In genomic region chr2:170436204-170436603, GRCm38 (mm10) we compare ENCODE assay signal across 18 mouse cellular contexts. TPM values are rescaled to one million over a fixed set of nuclear protein-coding genes. Genes with fewer than 3 reads are reported as not detected.
"Had no signal": no experiment of that assay in that cellular context is flagged by ENCODE, and none has a peak within 500 bp of the region (broad histone marks: within the 10 kb centered on the region; RNA-seq: fewer than 3 reads in every experiment).

No protein-coding gene starts in this region.

- H3K4me3 ChIP-seq: layer of hippocampus, adult 2 months; left cerebral cortex, adult 2 months; limb, embryonic 10.5 days; liver, embryonic 15.5 days; midbrain, embryonic 13.5 days; neural tube, embryonic 13.5 days had no signal

- H3K27ac ChIP-seq: layer of hippocampus, adult 2 months; left cerebral cortex, adult 2 months; limb, embryonic 10.5 days; liver, embryonic 15.5 days; midbrain, embryonic 13.5 days; neural tube, embryonic 13.5 days had no signal

- H3K4me1 ChIP-seq: liver, embryonic 15.5 days; midbrain, embryonic 13.5 days had no signal

- H3K9me3 ChIP-seq: limb, embryonic 10.5 days; liver, embryonic 15.5 days; midbrain, embryonic 13.5 days; neural tube, embryonic 13.5 days had no signal

- H3K27me3 ChIP-seq: liver, embryonic 15.5 days; midbrain, embryonic 13.5 days had no signal

- H3K9ac ChIP-seq: liver, embryonic 15.5 days; midbrain, embryonic 13.5 days; neural tube, embryonic 13.5 days had no signal

- ATAC-seq: midbrain, embryonic 13.5 days had no signal

- H3K4me2 ChIP-seq: liver, embryonic 11.5 days; liver, embryonic 15.5 days; midbrain, embryonic 13.5 days; neural tube, embryonic 13.5 days had no signal

- H3K36me3 ChIP-seq: limb, embryonic 10.5 days; liver, embryonic 15.5 days; midbrain, embryonic 13.5 days; neural tube, embryonic 13.5 days had no signal

- DNase-seq: kidney, adult 18-20 months; kidney, postnatal 10 days; kidney, postnatal 4 days; lung, adult 2 months; lung, postnatal 10 days; lung, postnatal 4 days; right cerebral cortex, postnatal 14 days; thymus, adult 2 months; thymus, postnatal 36 days had no signal

RNA-seq across cellular contexts. Expression of gene Bcas1, which starts 8.6 kb away (rescaled TPM):
- total RNA-seq: megakaryocyte-erythroid progenitor cell, adult 5-6 weeks had no signal
- polyA plus RNA-seq: kidney, embryonic 14.5 days had no signal
